Mouse (Mus musculus) MEL (cell line): Measurements from ENCODE around the gene Gm10181. TPM values are rescaled to one million over a fixed set of nuclear protein-coding genes. Genes with fewer than 3 reads are reported as not detected.

Source experiments
- DNase-seq: peaks from one replicate; pipeline ENCODE4 v3.0.0; 2011; ENCODE audit warnings: low read depth, low spot score
- H3K27ac ChIP-seq: 2 replicates; pipeline ENCODE4 v1.5.1; 2012; ENCODE audit warnings: low read depth, mild to moderate bottlenecking, control low read depth, low read length, moderate library complexity; ENCODE audit not compliant: control insufficient read depth
- H3K27me3 ChIP-seq, 2 experiments: fragments of 150-350 bp in 1 of 2; sonication (generic) in 1 of 2; 2 replicates each; pipeline ENCODE4 v1.6.1; 2012; ENCODE audit warnings: low read length in 2 of 2, mild to moderate bottlenecking in 2 of 2, improper control_type of control experiment in 1 of 2, moderate library complexity in 1 of 2; ENCODE audit not compliant: insufficient read depth in 2 of 2, control insufficient read depth in 1 of 2
- H3K36me3 ChIP-seq, 2 experiments: 2 replicates each; pipeline ENCODE4 v1.6.1; 2012 to 2014; ENCODE audit warnings: low read length in 2 of 2, improper control_type of control experiment in 1 of 2, inconsistent platforms in 1 of 2, mild to moderate bottlenecking in 1 of 2; ENCODE audit not compliant: insufficient read depth in 2 of 2, control insufficient read depth in 1 of 2
- H3K4me1 ChIP-seq, 2 experiments: fragments of 150-350 bp in 1 of 2; sonication (generic) in 1 of 2; 2 replicates each; pipeline ENCODE4 v1.6.1; 2012; ENCODE audit warnings: low read length in 2 of 2, improper control_type of control experiment in 1 of 2, mild to moderate bottlenecking in 1 of 2; ENCODE audit not compliant: insufficient read depth in 2 of 2, control insufficient read depth in 1 of 2
- H3K4me3 ChIP-seq, 2 experiments: fragments of 150-350 bp in 1 of 2; sonication (generic) in 1 of 2; 2 replicates each; pipeline ENCODE4 v1.5.1; 2012; ENCODE audit warnings: low read depth in 2 of 2, low read length in 2 of 2, mild to moderate bottlenecking in 2 of 2, moderate library complexity in 2 of 2, control low read depth in 1 of 2, improper control_type of control experiment in 1 of 2; ENCODE audit not compliant: control insufficient read depth in 1 of 2, insufficient read depth in 1 of 2
- H3K79me2 ChIP-seq: 2 replicates; pipeline ENCODE4 v1.6.1; 2012; ENCODE audit warnings: mild to moderate bottlenecking, low read length, moderate library complexity; ENCODE audit not compliant: control insufficient read depth, poor library complexity, insufficient read depth
- H3K9ac ChIP-seq: 2 replicates; pipeline ENCODE4 v1.6.1; 2012; ENCODE audit warnings: low read depth, mild to moderate bottlenecking, control low read depth, low read length, moderate library complexity; ENCODE audit not compliant: control insufficient read depth, poor library complexity, severe bottlenecking
- H3K9me3 ChIP-seq: fragments of 150-350 bp; sonication (generic); replicated peaks from 2 replicates; pipeline ENCODE4 v1.6.1; 2012; ENCODE audit warnings: mild to moderate bottlenecking, low read length, improper control_type of control experiment, moderate library complexity; ENCODE audit not compliant: insufficient read depth
- BHLHE40 ChIP-seq: IDR thresholded peaks from 2 replicates; pipeline ENCODE4 v1.6.1; 2012; ENCODE audit warnings: low read depth, mild to moderate bottlenecking, inconsistent platforms, low read length, improper control_type of control experiment, borderline replicate concordance
- CHD1 ChIP-seq: IDR thresholded peaks from 2 replicates; pipeline ENCODE4 v1.6.1; 2012; ENCODE audit warnings: low read depth, mild to moderate bottlenecking, inconsistent platforms, low read length, improper control_type of control experiment
- CHD2 ChIP-seq: IDR thresholded peaks from 2 replicates; pipeline ENCODE4 v1.6.1; 2011; ENCODE audit warnings: low read length, improper control_type of control experiment
- CTCF ChIP-seq, 3 experiments: IDR thresholded peaks in 2 of 3; conservative IDR thresholded peaks in 1 of 3; 2 replicates each; pipeline ENCODE4 v1.5.1; 2011 to 2012; ENCODE audit warnings: low read length in 3 of 3, low read depth in 2 of 3, mild to moderate bottlenecking in 2 of 3, improper control_type of control experiment in 1 of 3, inconsistent platforms in 1 of 3, mixed read lengths in 1 of 3, moderate library complexity in 1 of 3; ENCODE audit not compliant: control insufficient read depth in 1 of 3, insufficient read depth in 1 of 3, poor library complexity in 1 of 3, severe bottlenecking in 1 of 3
- EP300 ChIP-seq, 2 experiments: IDR thresholded peaks; 2 replicates each; pipeline ENCODE4 v1.6.1; 2011; ENCODE audit warnings: improper control_type of control experiment in 2 of 2, low read length in 2 of 2, low read depth in 1 of 2, mild to moderate bottlenecking in 1 of 2
- GABPA ChIP-seq: IDR thresholded peaks from 2 replicates; pipeline ENCODE4 v1.6.1; 2012; ENCODE audit warnings: low read depth, mild to moderate bottlenecking, inconsistent platforms, low read length, improper control_type of control experiment, moderate library complexity
- GATA1 ChIP-seq: IDR thresholded peaks from 2 replicates; pipeline ENCODE4 v1.6.1; 2011; ENCODE audit warnings: low read depth, low read length, improper control_type of control experiment
- JUND ChIP-seq: IDR thresholded peaks from 2 replicates; pipeline ENCODE4 v1.6.1; 2011; ENCODE audit warnings: low read depth, mild to moderate bottlenecking, improper control_type of control experiment, low read length
- KAT2A ChIP-seq: conservative IDR thresholded peaks from 2 replicates; pipeline ENCODE4 v1.6.1; 2012; ENCODE audit warnings: low read depth, low read length, improper control_type of control experiment, inconsistent platforms
- MAFK ChIP-seq: IDR thresholded peaks from 2 replicates; pipeline ENCODE4 v1.6.1; 2011; ENCODE audit warnings: low read depth, mild to moderate bottlenecking, low read length, improper control_type of control experiment, borderline replicate concordance
- MYC ChIP-seq: IDR thresholded peaks from 2 replicates; pipeline ENCODE4 v1.6.1; 2011; ENCODE audit warnings: low read depth, mild to moderate bottlenecking, low read length, improper control_type of control experiment, moderate library complexity
- NELFE ChIP-seq: IDR thresholded peaks from 2 replicates; pipeline ENCODE4 v1.6.1; 2011; ENCODE audit warnings: low read depth, low read length, improper control_type of control experiment
- ZC3H11A ChIP-seq: IDR thresholded peaks from 2 replicates; pipeline ENCODE4 v1.6.1; 2012; ENCODE audit warnings: low read depth, mild to moderate bottlenecking, inconsistent platforms, low read length, improper control_type of control experiment
- ZKSCAN1 ChIP-seq: IDR thresholded peaks from 2 replicates; pipeline ENCODE4 v1.6.1; 2012; ENCODE audit warnings: low read depth, mild to moderate bottlenecking, inconsistent platforms, low read length, improper control_type of control experiment, moderate library complexity
- polyA plus RNA-seq, 2 experiments: library from polyadenylated mRNA; stranded (reverse) in 1 of 2; unstranded in 1 of 2; fragments of >175 nt in 1 of 2; fragments of >200 nt in 1 of 2; gene quantifications; 2 replicates each; pipeline versions ENCODE4 v1.2.1 to v1.2.4; 2012; ENCODE audit warnings: low replicate concordance in 2 of 2, low read depth in 1 of 2; ENCODE audit not compliant: insufficient read length in 2 of 2, insufficient read depth in 1 of 2, missing spikeins in 1 of 2
- total RNA-seq: library from RNA; depleted of rRNA; stranded (reverse); fragments of 300-350 nt; gene quantifications from 2 replicates; pipeline ENCODE4 v1.2.3, GENCODE M21; 2012

Gm10181 gene
- total and polyA plus RNA-seq, 3 experiments, result not detected

DNA sequence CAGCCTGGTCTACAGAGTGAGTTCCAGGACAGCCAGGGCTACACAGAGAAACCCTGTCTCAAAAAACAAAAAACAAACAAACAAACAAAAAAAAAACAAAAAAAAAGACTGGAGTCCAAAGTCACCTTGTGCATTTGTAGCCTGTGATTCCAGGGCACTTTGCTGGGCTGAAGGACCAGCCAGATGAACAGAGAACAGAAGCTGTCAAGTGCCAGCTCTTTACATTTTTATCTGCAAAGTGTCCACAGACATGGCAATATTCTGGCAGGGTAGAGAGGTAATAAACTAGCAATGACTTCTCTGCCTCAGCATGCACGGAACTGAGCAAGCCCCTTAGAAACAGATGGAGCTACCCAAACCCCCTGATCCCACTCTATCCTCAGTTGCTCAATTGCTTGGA is 12.7 kb upstream of the Gm10181 start:
- no peaks in the 10 kb centered on the region for H3K79me2 ChIP-seq
- H3K4me3 ChIP-seq, result no peak overlapping the region
- no peak overlapping the region for H3K27ac ChIP-seq
- H3K9ac ChIP-seq, result no peak overlapping the region
- no peak for TF ChIP-seq ZC3H11A
- TF ChIP-seq MYC, result no peak
- no peaks in the 10 kb centered on the region for H3K4me1 ChIP-seq
- no peaks in the 10 kb centered on the region for H3K36me3 ChIP-seq
- DNase-seq, result no peak
- H3K27me3 ChIP-seq, result peaks cover 0 to 7% of the 10 kb centered on the region in 2 experiments; a peak in 2 of 4 replicates
- no peaks in the 10 kb centered on the region for H3K9me3 ChIP-seq

DNA sequence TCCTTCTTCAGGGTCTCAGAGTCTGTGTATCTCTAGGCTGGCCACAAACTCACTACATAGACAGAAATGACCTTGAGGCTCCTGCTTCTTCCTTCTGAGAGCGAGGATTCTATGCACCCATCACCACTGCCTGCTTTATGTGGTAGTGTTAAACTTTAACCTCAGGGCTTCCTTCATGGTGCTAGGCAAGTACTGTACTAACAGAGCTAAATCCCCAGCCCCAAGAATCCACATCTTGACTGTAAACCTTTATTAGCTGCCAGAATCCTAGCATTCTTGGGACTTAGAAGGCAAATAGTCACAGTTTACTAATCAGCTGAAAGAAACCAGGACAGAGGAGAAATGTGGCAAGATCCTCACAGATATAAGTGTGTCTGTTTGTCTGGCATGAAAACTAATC is 1.6 kb downstream of the Gm10181 start:
- Histone ChIP-seq H3K9me3 (no peaks in the 10 kb centered on the region), H3K79me2 (no peaks in the 10 kb centered on the region), H3K27me3 (peaks cover 0 to 8% of the 10 kb centered on the region in 2 experiments), H3K27ac (no peak overlapping the region), H3K9ac (no peak overlapping the region), H3K4me3 (no peak overlapping the region), H3K4me1 (no peaks in the 10 kb centered on the region), H3K36me3 (no peaks in the 10 kb centered on the region)
- no peak for DNase-seq
- TF ChIP-seq GABPA (no peak), KAT2A (no peak), JUND (no peak), NELFE (no peak), MAFK (no peak)

GRCm38 (mm10) chr9:25102881-25103280 is 13.7 kb downstream of the Gm10181 start:
- Histone ChIP-seq H3K27me3 (no peaks in the 10 kb centered on the region; a peak in 1 of 4 replicates), H3K4me3 (no peak overlapping the region), H3K9ac (no peak overlapping the region), H3K79me2 (no peaks in the 10 kb centered on the region)
- DNase-seq, result no peak
- TF ChIP-seq BHLHE40 (no peak), CHD2 (no peak), ZKSCAN1 (no peak), CTCF (IDR thresholded peaks at IDR 0.05 in 2 of 3, conservative IDR thresholded peaks at IDR 0.05 in 1 of 3; ENCODE audit: control insufficient read depth in 1 of 3, insufficient read depth in 1 of 3, low read depth in 2 of 3, low read length in 3 of 3, poor library complexity in 1 of 3, severe bottlenecking in 1 of 3) (no peak), CHD1 (no peak), EP300 (IDR thresholded peaks at IDR 0.05; ENCODE audit: low read depth in 1 of 2, low read length in 2 of 2) (no peak), GATA1 (no peak), MYC (no peak)
- TF ChIP-seq, all 39 proteins: peak for 0
- Histone ChIP-seq H3K9me3 (no peaks in the 10 kb centered on the region), H3K36me3 (no peaks in the 10 kb centered on the region; a peak in 1 of 4 replicates), H3K4me1 (no peaks in the 10 kb centered on the region), H3K27ac (no peak overlapping the region)
